In the genomic region with DNA sequence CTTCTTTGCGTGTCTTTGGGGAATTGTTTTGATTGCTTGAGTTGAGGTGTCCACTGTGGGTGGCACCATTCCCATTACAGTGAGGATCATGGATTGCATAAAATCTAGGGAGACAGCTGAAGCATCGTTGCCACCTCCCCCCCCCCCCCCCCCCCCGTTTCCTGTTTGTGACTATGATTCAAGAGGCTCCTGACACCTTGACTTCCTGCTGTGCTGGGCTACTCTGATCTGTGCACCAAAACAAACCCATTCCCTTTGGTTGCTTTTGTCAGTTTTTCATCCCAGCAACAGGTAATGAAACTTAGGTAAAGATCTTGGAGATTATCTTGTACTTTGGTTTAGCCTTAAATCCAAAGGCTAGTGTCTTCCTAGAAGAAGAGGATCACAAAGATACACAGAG, we compare ENCODE assay signal across 23 mouse cellular contexts. TPM values are rescaled to one million over a fixed set of nuclear protein-coding genes. Genes with fewer than 3 reads are reported as not detected.
DNase-seq lines count a peak whose midpoint lies in the region; ATAC-seq and TF ChIP-seq lines count a peak whose summit lies in the region.
"Had no signal": no experiment of that assay in that cellular context is flagged by ENCODE, and none has a peak within 500 bp of the region (broad histone marks: within the 10 kb centered on the region; RNA-seq: fewer than 3 reads in every experiment).

No protein-coding gene starts in this region.

- H3K9me3 ChIP-seq in hindbrain, embryonic 11.5 days (ENCODE audit: control insufficient read depth, low read length), result no peaks in the 10 kb centered on the region
- H3K9me3 ChIP-seq in hindbrain, embryonic 14.5 days (ENCODE audit: control insufficient read depth, low read length), result no peaks in the 10 kb centered on the region
- H3K9me3 ChIP-seq: embryonic facial prominence, embryonic 12.5 days; embryonic facial prominence, embryonic 15.5 days; hindbrain, embryonic 13.5 days had no signal

- no peak for TF ChIP-seq POLR2A in testis, adult 2 months (IDR thresholded peaks at IDR 0.05; ENCODE audit: control insufficient read depth, low read depth, low read length)

- no peak overlapping the region for H3K4me3 ChIP-seq in hindbrain, embryonic 11.5 days (ENCODE audit: low read depth, low read length)
- H3K4me3 ChIP-seq in hindbrain, embryonic 14.5 days (replicated peaks; ENCODE audit: low read length), result no peak overlapping the region
- peak overlapping the region; percentile 32; the same call in 1 of the 2 replicates for H3K4me3 ChIP-seq in testis, adult 2 months (ENCODE audit: control insufficient read depth, low read depth, low read length)
- H3K4me3 ChIP-seq: embryonic facial prominence, embryonic 12.5 days; embryonic facial prominence, embryonic 15.5 days; gastrocnemius, adult 2 months; hindbrain, embryonic 13.5 days had no signal

- WGBS in hindbrain, embryonic 11.5 days, result 94% methylated on average over 2 of the region's 3 CpGs
- 98% methylated on average over 2 of the region's 3 CpGs for WGBS in hindbrain, embryonic 14.5 days

- no peak for ATAC-seq in hindbrain, embryonic 11.5 days (ENCODE audit: low FRiP score)
- ATAC-seq in hindbrain, embryonic 14.5 days (ENCODE audit: low FRiP score), result no peak
- ATAC-seq in CD4-positive, CD25-positive, alpha-beta regulatory T cell, adult 4 months, result peak; percentile 79
- peak; percentile 77 for ATAC-seq in inflammation-experienced regulatory T-cells, adult 6 months
- ATAC-seq: forebrain, embryonic 14.5 days; forebrain, postnatal 0 days; hindbrain, postnatal 0 days had no signal

- H3K4me1 ChIP-seq in hindbrain, embryonic 11.5 days (replicated peaks; ENCODE audit: control insufficient read depth, insufficient read depth, low read length), result no peaks in the 10 kb centered on the region; the same call in 1 of the 2 replicates
- peaks cover 17% of the 10 kb centered on the region for H3K4me1 ChIP-seq in hindbrain, embryonic 14.5 days (replicated peaks; ENCODE audit: control insufficient read depth, insufficient read depth, low read length)
- no peaks in the 10 kb centered on the region; the same call in 1 of the 2 replicates for H3K4me1 ChIP-seq in testis, adult 2 months (ENCODE audit: control insufficient read depth, insufficient read depth, low read length)
- H3K4me1 ChIP-seq: embryonic facial prominence, embryonic 12.5 days; embryonic facial prominence, embryonic 15.5 days had no signal

- H3K27ac ChIP-seq in hindbrain, embryonic 11.5 days (ENCODE audit: low read depth, low read length), result peak overlapping the region; percentile 1; the same call in 1 of the 2 replicates
- H3K27ac ChIP-seq in hindbrain, embryonic 14.5 days, result no peak overlapping the region
- H3K27ac ChIP-seq in testis, adult 2 months (ENCODE audit: control insufficient read depth, insufficient read depth, low read depth, low read length), result no peak overlapping the region
- H3K27ac ChIP-seq: embryonic facial prominence, embryonic 12.5 days; embryonic facial prominence, embryonic 15.5 days; gastrocnemius, adult 2 months; hindbrain, embryonic 13.5 days; hindbrain, postnatal 0 days had no signal

- H3K9ac ChIP-seq in hindbrain, embryonic 11.5 days (ENCODE audit: low read depth, low read length), result no peak overlapping the region
- no peak overlapping the region for H3K9ac ChIP-seq in hindbrain, embryonic 14.5 days
- H3K9ac ChIP-seq: embryonic facial prominence, embryonic 12.5 days; embryonic facial prominence, embryonic 15.5 days; forebrain, postnatal 0 days; hindbrain, embryonic 13.5 days had no signal

- no peaks in the 10 kb centered on the region for H3K27me3 ChIP-seq in hindbrain, embryonic 11.5 days (ENCODE audit: control insufficient read depth, insufficient read depth, low read length)
- H3K27me3 ChIP-seq in hindbrain, embryonic 14.5 days (ENCODE audit: control insufficient read depth, insufficient read depth, low read length), result no peaks in the 10 kb centered on the region
- no peaks in the 10 kb centered on the region for H3K27me3 ChIP-seq in testis, adult 2 months (ENCODE audit: control insufficient read depth, insufficient read depth, low read length)
- H3K27me3 ChIP-seq: embryonic facial prominence, embryonic 12.5 days; embryonic facial prominence, embryonic 15.5 days; hindbrain, embryonic 13.5 days had no signal

- no peak for TF ChIP-seq CTCF in testis, adult 2 months (IDR thresholded peaks at IDR 0.05; ENCODE audit: control insufficient read depth, insufficient read depth, insufficient replicate concordance, low read depth, low read length)

- H3K4me2 ChIP-seq in hindbrain, embryonic 11.5 days (replicated peaks; ENCODE audit: low read depth, low read length), result no peak overlapping the region
- no peak overlapping the region for H3K4me2 ChIP-seq in hindbrain, embryonic 14.5 days (replicated peaks)
- H3K4me2 ChIP-seq: embryonic facial prominence, embryonic 12.5 days; embryonic facial prominence, embryonic 15.5 days; heart, embryonic 11.5 days; hindbrain, embryonic 13.5 days had no signal

- no peaks in the 10 kb centered on the region for H3K36me3 ChIP-seq in hindbrain, embryonic 11.5 days (ENCODE audit: control insufficient read depth, insufficient read depth, low read length)
- H3K36me3 ChIP-seq in hindbrain, embryonic 14.5 days (replicated peaks; ENCODE audit: control insufficient read depth, insufficient read depth), result no peaks in the 10 kb centered on the region
- no peaks in the 10 kb centered on the region for H3K36me3 ChIP-seq in testis, adult 2 months (ENCODE audit: control insufficient read depth, insufficient read depth, low read length)
- H3K36me3 ChIP-seq: embryonic facial prominence, embryonic 15.5 days had no signal

- DNase-seq in hindbrain, embryonic 11.5 days (ENCODE audit: low spot score), result no peak
- no peak for DNase-seq in hindbrain, embryonic 14.5 days (ENCODE audit: low spot score)
- DNase-seq in testis, postnatal 10 days (ENCODE audit: low spot score), result no peak
- DNase-seq in kidney, postnatal 25 days, result no peak
- DNase-seq in kidney, postnatal 4 days, result no peak
- DNase-seq: adrenal gland, postnatal 10 days; cerebellum, adult 11 months; cerebellum, adult 2 months; cerebellum, adult 9-11 months; cerebellum, postnatal 25 days; forebrain, postnatal 0 days; gastrocnemius, adult 2 months; gastrocnemius, postnatal 14 days; heart, adult 11 months had no signal

RNA-seq across cellular contexts. Expression of gene C530008M17Rik, which starts 24.6 kb away (rescaled TPM):
- 47.5 and 58.5 TPM in 2 replicates for polyA plus RNA-seq in hindbrain, embryonic 11.5 days (2014; fragmentation: Nextera tagmentation; extraction: Ambion mirVana)
- polyA plus RNA-seq in hindbrain, embryonic 14.5 days (2014; fragmentation: Nextera tagmentation; extraction: Ambion mirVana), result 51.0 and 56.9 TPM in 2 replicates
- 187 and 199 TPM in 2 replicates for polyA plus RNA-seq in testis, adult 2 months (2012; rRNA removed)
- polyA plus RNA-seq in CD4-positive, CD25-positive, alpha-beta regulatory T cell, adult 4 months (2017; shearing (Covaris generic)), result 1 to 10 TPM in 1 of 2 experiments, under 1 TPM in 1; 0.65 to 1.3 TPM
- polyA plus RNA-seq in inflammation-experienced regulatory T-cells, adult 6 months (2017; shearing (Covaris generic)), result 1 to 10 TPM in 1 of 3 experiments, under 1 TPM in 2; 0.34 to 1.8 (median 0.58) TPM

Comparison
In these comparisons a context has a peak if more than half of its experiments do, and no peak if none do; other contexts are left out.
1. ATAC-seq: peak in CD4-positive, CD25-positive, alpha-beta regulatory T cell, adult 4 months (single experiment) and inflammation-experienced regulatory T-cells, adult 6 months (single experiment); none in hindbrain, embryonic 11.5 days (single experiment) and hindbrain, embryonic 14.5 days (single experiment).
2. RNA of gene C530008M17Rik, which starts 24.6 kb away (polyA plus RNA-seq): 187 to 199 TPM in testis, adult 2 months, 47.5 to 58.5 TPM in hindbrain, embryonic 11.5 days and 51.0 to 56.9 TPM in hindbrain, embryonic 14.5 days; 0.65 to 1.3 TPM in CD4-positive, CD25-positive, alpha-beta regulatory T cell, adult 4 months and 0.34 to 1.8 TPM in inflammation-experienced regulatory T-cells, adult 6 months; every median in the first group is over 10 times any median in the second.